Mouse (Mus musculus) gastrocnemius, postnatal 36 days (tissue): Measurements from ENCODE around the gene Neu3. TPM values are rescaled to one million over a fixed set of nuclear protein-coding genes. Genes with fewer than 3 reads are reported as not detected.
"Not testable (repeated sequence)": the region's sequence is repeated elsewhere in the genome, so short reads cannot be mapped to it uniquely, and the experiment has no call there.

Experiments
- DNase-seq, 2 experiments: peaks; one replicate each; pipeline ENCODE4 v3.0.0; 2022
- intact Hi-C: fragments of 180-260 bp; cut with DNase I; formaldehyde crosslinking; loops from one replicate; pipeline ENCODE4 v1.15.1; 2025
- total RNA-seq, 2 experiments: library from RNA; stranded (reverse); gene quantifications; 2 replicates each; pipeline ENCODE4 v1.2.3; 2021

Gene Neu3
- total RNA-seq, 2 experiments from 2014 or later: 2.4 to 3.4 TPM

DNA sequence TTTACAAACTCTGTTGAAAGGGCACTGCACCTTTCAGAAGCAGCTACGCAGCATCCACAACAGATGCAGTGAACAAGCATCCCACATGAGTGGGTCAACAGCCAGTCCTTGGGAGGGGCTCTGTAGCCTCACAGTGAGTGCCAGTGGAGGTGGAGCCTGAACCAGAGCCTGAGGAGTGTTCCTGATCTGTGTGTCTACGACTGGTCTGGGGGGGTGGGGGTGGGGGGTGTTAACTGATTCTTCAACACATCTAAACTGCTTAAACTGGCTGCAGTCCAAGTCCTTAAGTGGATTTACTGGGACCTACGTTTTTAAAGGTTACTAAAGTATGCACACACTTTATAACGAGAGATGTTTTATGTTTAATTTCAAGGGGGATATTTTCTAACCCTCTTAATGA is 8.6 kb upstream of the Neu3 start:
- no peak for DNase-seq
- intact Hi-C loops: no loop called here

DNA sequence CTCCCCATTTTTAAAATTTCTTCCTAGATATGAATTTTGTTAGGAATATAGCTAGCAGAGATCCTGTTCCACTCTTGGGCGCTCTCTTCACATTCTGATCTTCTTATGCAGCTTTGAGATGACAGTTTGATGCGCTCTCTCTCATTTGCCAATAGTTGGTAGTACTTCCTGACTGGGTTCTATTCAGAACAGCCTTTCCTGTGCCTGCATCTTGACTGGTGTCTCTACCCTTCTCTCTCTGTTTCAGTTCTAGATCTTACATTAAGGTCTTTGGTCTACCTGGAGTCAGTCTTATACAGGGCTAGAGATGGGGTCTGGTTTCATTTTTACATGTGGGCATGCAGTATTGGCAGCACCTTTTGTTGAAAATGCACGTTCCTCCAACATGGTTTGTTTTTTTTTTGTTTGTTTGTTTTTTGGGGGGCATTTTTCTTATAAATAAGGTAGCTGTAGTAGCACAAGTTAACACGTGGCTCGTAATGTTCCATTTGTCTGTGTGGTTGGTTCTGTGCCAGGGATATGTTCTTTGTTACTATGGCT is 6.2 kb upstream of the Neu3 start:
- intact Hi-C loops: no loop called here
- no peak for DNase-seq

DNA sequence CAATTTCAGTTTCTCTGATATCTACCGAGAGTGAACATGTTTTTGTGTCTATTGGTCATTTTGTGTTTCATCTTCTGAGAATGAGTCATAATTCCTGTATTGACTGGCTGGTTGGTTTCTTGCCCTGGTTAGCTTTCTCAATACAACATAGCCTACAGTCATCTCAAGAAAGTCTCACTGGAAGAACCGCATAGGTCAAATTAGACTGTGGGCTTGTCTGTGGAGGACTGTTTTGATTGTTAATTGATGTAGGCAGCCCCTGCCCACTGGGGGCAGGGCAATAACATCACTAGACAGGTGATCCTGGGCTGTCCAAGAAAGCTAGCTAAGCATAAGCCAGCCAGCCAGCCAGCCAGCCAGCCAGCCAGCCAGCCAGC is 5.6 kb upstream of the Neu3 start:
- no peak for DNase-seq
- intact Hi-C loops: no loop called here

DNA sequence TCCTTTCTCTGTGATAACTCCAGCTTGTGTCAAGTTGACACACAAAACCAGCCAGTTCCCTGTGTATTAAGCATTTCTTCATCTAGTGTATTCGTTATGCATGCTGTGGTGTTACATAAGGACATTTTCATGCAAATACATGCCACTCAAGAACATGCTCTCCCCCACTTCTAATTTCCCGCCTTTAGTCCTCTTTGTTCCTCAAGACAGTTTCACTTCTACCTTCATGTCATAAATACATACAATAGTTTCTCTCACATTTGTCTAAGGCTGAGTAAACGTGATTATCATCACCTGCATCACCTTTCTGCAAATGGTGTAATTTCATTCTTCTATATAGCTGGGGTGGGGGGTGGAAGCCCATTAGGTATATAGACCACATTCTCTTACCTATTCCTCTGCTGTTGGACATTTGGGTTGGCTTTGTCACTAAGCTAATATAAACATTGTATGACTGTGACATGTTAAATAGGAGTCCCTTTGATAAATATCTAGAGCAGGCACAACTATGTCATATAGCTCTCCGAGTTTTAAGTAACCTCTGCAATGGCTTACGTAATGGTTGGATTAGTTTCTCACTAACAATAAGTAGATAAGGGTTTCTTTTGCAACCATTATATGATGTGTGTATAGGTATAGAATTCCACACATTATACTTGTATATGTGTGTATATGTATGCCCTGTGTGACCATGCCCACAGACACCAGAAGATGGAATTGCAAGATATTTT is 5.1 kb upstream of the Neu3 start:
- intact Hi-C loops: no loop called here
- DNase-seq: no peak

DNA sequence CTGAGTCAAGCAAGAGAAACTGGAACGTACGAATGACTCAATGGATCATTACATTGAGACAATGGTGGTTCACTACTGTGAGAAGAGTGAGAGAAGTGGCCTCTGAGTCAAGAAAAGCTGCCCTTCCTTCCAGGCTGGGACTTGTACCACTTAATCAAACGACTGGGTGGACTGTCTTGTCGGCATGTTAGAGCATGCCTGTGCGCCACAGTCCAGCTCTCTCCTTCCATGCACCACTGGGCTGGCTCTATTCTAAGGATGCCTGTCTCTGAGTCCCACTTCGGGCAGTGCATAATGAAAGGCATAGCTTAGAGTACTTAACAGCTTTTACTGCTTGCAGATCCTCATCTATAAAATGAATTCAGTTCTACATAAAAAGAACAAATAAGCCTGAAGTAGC is 2.1 kb downstream of the Neu3 start:
- intact Hi-C loops: loop anchor here (5.0 kb wide), 1 partner anchor 36 kb away; the partner anchor contains the start of gene Spcs2
- no peak for DNase-seq

DNA sequence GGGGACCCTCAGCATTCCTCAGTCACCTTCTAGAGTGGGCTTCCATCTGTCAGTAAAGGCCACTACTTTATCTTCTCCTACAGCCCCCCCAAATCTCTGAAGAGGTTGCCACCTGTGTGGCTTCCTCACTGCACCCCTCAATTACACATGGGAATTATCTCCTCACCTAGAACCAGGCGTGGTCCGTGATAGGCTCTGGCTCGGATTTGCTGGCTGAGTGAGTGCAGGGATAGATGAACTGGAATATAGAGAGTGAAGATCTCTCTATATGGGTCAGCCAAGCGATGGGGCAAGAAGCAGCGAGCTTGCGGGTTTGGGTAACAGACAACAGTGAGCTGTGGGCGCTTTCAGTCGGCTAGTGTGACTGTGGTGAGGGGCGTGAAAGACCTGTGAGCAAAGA is 2.7 kb downstream of the Neu3 start:
- no peak for DNase-seq
- intact Hi-C loops: loop anchor here (5.0 kb wide), 1 partner anchor 37 kb away; the partner anchor contains the start of gene Spcs2

DNA sequence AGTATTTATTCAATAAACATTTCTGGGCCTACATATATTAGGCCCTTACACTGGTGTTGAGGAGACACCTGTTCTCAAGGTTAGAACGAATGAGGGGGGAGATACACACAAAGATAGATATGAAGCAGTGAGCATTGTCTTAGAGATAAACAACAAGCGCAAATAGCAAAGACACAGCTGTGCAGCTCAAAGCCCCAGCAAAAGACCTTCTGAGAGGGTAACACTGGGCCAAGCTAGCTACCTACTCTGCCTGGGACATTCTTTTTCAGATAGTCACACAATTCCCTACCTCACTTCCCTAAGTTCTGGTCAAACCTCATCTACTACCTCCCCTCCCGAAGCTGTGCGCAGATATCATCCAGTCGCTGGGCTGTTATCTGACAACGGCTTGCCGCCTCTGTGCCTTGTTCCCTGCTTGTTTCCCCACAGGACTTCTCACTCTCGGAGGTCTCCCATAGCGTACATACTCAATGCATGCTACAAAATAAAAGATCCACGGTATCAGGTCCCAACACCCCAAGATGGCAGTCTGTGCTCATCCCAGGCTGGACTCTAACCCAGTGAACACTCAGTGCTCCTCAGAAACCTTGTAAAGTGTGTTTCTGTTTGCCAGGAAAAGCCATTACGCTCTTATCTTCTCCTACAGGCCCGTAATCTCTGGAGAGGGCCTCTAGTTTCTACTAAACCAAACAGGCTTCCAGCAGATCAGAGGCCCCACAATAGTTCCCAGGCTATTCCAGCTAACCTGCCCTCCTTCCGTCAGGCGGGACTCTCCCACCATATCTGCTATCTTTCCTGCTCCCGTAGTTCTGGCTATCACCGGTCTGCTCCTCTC is 3.4 kb downstream of the Neu3 start:
- no peak for DNase-seq
- intact Hi-C loops: loop anchor here (5.0 kb wide), 1 partner anchor 37 kb away; the partner anchor contains the start of gene Spcs2

DNA sequence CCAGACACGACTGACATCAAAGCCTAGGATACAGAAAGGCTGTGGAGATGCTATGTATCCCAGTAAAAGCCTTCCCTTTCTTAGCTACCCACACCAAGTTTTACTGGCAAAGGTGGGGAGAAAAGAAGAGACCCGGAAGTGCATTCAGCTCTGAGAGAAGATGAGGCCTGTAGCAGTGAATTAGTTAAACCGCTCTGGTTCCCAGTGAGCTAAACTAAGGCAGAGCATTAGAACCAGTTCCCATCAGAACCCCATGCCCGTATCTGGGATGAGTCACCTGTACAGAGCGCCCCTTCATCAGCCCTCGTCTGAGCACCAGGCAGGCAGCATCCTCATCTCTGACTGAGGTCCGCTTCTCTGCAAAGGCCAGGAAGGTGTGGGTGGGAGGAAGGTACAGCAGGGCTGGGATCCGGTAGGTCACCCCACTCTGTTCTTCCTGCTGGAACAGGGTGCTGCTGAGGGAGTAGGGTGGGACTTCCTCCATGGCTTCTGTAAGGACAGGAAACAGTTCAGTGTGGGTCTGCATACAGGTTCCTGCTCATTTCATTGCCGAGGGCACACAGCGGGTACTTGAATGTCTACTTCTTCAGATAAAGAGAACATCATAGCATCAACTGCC is 5.1 kb downstream of the Neu3 start:
- intact Hi-C loops: no loop called here
- DNase-seq: no peak

DNA sequence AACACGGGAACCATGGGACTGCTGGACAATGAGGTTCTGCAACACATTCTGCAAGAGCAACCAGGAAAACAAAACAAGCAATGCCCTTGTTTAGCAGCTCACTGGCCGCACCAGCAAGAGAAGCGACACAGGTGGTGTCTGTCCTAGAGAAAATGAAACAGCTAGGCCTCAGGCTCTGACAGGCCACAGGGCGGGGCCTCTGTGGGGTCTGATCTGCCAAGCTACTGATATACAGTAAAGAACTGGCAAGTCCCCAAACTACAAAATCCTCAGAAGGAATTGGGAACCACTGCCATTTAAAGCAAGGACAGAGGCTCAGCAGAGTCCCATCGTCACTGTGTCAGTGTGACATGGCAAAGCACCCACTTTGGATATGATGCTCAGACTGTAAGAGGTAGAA is 5.8 kb downstream of the Neu3 start:
- DNase-seq: no peak
- intact Hi-C loops: no loop called here

DNA sequence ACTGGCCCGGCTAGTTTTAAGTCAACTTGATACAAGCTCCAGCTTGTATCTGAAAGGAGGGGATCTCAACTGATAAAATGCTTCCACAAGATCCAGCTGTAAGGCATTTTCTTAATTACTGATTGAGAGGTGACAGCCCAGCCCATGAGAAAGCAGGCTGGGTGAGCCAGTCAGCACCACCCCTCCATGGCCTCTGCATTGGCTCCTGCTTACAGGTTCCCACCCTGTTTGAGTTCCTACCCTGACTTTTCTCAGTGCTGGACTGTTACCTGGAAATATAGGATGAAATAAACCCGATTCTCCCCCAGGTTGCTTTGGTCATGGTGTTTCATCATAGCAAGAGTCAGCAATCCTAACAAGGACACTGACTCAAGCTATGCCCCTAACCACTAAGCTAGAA is 6.3 kb downstream of the Neu3 start:
- intact Hi-C loops: no loop called here
- no peak for DNase-seq

DNA sequence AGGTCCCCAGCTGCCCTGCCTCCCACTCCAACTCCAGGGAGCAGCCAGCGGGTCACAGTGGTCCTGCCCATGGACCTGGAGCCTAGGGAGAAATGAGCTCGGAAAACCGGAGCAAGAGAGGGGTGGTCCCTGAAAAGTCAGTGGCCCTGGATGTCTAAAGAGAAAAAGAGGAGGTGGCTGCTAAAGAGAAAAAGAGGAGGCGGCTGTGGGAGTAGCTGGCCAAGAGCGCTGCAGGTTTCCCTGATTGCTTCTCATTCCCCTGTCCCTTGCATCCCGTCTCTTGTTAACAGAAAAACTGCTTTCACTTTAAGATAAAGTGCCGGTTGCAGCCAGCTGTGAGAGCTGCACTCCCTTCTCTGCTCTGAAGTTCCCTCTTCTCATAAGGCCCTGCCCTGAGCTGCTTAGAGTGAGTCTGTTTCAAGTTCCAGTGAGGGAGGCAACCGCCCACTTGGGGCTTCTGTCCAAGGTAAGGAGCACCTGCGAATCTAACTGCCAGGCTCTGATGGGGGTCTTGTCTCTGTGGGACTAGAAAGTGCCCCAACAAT is 10.0 kb downstream of the Neu3 start:
- intact Hi-C loops, DNase-seq: not testable (repeated sequence)

DNA sequence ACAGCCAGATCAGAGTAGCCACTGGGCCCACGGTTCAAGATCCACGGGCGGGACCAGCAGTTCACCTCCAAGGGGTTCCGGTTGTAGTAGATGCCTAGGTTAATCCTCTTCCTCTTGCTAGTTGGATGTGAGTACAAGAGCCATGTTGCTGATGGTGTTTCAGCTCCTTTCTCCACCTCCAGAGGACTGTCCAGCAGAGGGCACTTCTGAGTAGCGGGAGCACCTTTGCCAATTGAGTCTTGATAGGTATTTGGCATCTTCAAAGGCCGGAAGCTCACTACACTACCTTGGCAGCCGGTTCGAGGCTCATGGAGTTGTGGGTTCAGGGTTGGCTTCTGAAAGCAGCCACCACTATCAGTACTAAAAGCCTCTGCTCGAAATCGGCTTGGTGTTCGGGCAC is 14.8 kb downstream of the Neu3 start:
- intact Hi-C loops: no loop called here
- peak in 1 of 2 experiments; percentile 31 for DNase-seq

DNA sequence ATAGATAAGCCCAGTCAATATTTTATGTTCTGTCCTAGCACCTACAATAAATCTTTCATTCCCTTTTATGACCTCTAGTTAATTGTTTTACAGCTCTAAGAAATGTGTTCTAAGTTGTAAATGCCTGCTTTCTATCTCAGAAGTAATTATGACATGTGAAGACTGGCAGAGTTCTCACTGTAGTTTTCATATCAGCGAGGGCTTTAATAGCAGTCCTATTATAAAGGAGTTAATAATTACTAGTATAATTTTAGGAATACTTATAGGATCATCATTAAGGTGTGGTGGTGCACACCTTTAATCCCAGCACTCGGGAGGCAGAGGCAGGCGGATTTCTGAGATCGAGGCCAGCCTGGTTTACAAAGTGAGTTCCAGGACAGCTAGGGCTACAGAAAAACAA is 16.6 kb downstream of the Neu3 start:
- no peak for DNase-seq
- intact Hi-C loops: no loop called here

DNA sequence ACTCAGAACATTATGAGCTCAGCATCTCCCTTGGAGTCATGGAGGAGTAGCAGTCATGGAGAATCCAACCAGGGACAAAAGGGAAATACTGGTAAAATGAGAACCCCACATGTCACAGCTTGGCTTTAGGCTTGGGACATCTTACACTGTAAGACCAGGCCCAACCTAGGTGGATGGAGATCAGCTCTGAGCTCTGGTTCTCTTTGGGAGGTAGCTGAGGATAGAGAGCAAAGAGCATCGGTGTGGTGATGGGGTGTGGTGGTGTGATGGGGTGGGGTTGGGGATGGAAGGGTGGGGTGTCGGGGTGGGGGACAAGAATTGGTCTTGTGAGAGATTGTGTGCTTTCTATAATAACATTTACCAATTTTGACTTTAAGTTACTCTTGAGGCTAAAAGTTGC is 17.4 kb downstream of the Neu3 start:
- no peak for DNase-seq
- intact Hi-C loops: no loop called here

DNA sequence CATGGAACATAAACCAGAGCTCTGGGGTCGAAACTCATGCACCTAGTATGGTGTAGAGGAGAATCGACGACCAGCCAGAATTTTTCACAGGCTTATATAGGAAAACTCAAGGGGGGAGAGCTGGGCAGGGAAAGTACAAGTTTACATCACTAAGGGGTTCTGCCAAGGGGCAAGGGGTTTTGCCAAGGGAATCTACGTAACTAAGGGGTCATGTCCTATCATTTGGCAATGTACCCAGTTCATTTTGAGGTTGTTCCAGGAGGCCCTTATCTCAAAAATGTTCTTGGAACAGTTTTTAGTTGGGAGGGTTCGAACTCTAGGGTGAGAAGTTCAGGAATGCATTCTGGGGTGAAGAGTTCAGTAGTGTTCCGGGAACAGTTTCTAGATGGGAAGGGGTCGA is 21.2 kb downstream of the Neu3 start:
- DNase-seq, intact Hi-C loops: not testable (repeated sequence)

DNA sequence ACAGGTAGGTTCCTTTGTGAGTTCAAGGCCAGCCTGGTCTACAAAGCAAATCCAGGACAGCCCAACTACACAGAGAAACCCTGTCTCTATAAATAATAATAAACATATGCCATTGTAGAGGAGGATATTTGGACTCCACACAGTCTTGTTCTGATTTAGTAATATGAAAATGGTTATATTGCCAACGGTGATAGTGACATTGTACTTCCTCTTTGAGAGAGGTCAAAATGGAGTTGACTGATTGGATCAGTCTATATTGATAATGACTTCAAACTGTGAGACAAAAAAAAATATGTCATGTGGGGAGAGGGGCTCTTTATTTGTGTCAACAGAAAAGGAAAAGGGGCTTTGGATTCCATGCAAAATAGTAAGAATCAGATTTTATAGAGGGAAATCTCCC is 22.9 kb downstream of the Neu3 start:
- intact Hi-C loops: no loop called here

DNA sequence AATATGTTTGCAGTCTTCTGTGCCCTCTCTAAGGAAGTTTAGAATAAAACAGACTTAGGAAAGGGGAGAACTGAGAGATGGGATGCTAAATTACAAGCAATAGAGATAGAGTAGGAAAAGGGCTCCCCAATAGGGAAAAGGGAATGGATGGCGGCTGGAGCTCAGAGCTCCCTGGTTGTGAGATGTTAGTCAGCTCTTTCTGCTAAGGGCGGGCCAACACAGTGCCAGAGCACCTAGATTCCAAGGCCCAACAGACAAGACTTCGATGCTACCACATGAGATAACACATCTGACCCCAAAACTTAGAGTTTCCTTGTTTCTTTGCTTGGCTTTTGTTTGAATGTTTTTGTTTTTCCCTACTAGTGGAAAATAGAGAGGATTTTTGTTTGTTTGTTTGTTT is 24.2 kb downstream of the Neu3 start:
- DNase-seq, intact Hi-C loops: not testable (repeated sequence)

More for the DNA sequence above, 22.9 kb downstream of the Neu3 start:
- DNase-seq: no peak

DNA sequence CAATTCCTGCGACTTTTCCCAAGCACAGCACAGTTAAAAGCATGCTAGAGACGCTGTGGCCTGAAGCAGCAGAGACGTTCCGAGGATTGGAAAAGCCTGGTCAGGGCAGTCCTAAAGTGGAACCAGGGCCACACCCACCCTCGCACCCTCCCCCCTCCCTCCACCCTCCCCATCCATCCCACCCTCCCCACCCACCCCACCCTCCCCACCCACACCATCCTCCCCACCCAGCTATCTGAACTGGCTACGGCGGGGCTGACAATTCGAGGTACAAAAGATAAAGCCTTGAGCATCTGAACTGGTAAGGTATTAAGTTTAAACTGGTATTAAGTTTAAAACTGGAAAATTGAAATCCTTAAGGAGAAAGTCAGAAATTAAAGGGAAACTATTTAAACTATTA is 24.7 kb downstream of the Neu3 start:
- intact Hi-C loops: no loop called here
- DNase-seq: no peak

DNA sequence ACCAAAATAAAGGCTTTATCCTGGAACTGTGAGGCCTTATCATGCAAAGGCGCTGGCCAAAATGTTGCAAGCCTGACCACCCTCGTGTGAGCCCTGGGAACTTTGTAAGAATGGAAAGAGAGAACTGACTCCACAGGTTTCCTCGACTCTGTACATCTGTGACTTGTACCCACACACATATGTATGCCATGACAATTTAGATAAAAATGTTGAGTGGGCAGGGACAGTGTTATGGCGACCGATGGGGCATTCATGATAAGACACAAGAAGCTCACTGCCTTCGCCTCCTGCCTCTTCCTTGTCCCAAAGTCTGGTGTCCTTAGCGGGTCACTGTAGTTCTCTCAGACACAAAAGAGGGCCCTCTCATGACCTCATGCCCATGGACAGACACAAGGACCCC is 29.1 kb downstream of the Neu3 start:
- DNase-seq: no peak
- intact Hi-C loops: no loop called here

DNA sequence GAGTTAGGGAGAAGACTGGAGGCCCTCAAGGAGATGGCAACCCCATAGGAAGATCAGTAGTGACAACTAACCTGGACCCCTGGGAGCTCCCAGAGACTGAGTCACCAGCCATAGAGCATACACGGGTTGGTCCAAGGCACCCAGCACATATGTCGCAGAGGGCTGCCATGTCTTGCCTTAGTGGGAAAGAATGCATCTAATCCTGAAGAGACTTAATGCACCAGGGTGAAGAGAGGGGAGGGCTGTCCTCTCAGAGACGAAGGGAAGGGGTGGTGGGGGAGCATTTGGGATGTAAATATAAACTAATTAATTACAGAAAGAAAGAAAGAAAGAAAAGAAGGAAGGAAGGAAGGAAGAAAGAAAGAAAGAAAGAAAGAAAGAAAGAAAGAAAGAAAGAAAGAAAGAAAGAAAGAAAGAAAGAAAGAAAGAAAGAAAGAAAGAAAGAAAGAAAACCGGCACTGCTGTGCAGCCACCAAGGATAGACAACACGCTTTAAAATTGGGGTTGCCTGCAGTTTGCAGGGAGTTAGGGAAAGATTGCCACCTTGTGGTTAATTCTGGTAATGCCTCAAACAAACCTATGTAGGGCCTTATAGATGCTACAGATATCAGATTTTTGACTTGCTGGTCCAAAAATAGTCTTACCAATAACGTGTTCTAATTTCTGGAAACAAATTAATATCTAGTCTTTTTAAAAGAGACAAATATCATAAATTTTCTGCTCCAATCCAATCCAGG is 30.1 kb downstream of the Neu3 start:
- intact Hi-C loops: no loop called here
- DNase-seq: peak in 1 of 2 experiments; percentile 40
